Mouse (Mus musculus): ENCODE data around the gene Dnph1. TPM values are rescaled to one million over a fixed set of nuclear protein-coding genes. Genes with fewer than 3 reads are reported as not detected.

Gene Dnph1
- polyA plus RNA-seq (2015; fragmentation: Nextera tagmentation; extraction: Ambion mirVana) = 51.2 and 59.0 TPM in 2 replicates

DNA sequence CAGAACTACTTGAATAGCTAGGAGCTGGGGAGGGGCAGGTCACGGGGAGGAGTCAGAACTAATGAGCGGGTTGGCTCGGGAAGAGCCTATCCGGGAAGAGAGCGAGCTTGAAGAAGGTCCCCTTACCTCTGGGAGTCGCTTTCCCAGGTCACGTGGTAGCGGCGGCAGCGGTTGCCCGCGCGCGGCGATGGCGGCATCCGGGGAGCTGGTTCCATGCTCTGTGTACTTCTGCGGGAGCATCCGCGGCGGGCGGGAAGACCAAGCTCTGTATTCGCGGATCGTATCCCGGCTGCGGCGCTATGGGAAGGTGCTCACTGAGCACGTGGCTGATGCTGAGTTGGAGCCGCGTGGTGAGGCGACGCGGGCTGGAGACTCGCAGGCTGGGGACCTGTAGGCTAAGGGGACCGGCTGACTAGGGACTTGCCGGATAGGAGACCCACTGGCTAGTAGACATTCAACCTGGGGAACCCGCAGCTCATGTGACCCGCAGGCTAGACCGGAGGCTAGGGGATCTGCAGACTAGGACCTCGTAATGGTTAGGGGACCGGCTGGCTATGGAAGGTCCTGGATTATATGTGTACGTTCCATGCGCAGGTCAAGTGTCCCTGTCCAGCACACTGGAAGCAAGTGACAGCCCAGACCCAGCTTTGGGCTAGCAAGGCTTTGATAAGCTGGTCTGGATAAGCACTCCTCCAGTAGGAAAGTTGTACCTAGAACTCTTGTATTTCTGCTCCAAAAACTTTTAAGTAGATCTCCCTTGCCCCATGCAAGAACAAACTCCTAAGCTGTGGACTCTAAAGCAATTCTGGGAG lies at the start of gene Dnph1:
Gene Dnph1 (plus strand): TSS at position 89 of the 812 bp plus-strand sequence.
- Histone ChIP-seq H3K9ac (peak within 1 kb of the TSS; percentile 76), H3K36me3 (ENCODE audit: poor library complexity, severe bottlenecking) (peaks cover 21% of the 10 kb centered on the region), H3K4me2 (peak within 1 kb of the TSS; percentile 89), H3K9me3 (replicated peaks) (no peaks in the 10 kb centered on the region), H3K4me1 (peaks cover 15% of the 10 kb centered on the region), H3K27me3 (peaks cover 7% of the 10 kb centered on the region), H3K27ac (no peak within 1 kb of the TSS), H3K4me3 (peak within 1 kb of the TSS; percentile 63)
- WGBS = under 1% methylated on average over 44 of the region's 44 CpGs
- peak; percentile 98 for ATAC-seq

DNA sequence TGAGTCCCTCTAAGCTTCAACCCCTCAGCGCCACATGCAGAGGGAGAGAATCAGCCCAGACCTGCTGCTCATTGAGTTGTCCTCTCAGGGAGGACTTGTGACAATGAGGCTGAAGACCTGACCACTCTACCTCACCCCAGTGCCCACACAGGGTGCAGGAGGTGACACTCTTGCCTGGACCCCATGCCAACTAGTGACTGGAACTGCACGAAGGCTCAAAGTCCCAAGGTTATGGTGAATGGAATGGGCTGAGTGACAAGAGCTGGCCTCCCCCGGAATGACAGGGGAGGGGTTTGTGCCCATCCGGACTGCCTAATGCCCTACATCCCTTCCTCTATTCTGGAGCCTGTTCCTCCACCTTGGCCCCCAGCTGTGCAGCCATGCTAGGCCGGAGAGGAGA lies 43.8 kb upstream of the Dnph1 start:
- WGBS = 35% methylated on average over 5 of the region's 5 CpGs
- no peak for ATAC-seq
- Histone ChIP-seq H3K9me3 (replicated peaks) (no peaks in the 10 kb centered on the region), H3K27ac (no peak overlapping the region; the same call in 1 of the 2 replicates), H3K4me2 (no peak overlapping the region), H3K36me3 (ENCODE audit: poor library complexity, severe bottlenecking) (peaks cover 7% of the 10 kb centered on the region; the same call in 1 of the 2 replicates), H3K4me3 (no peak overlapping the region), H3K9ac (no peak overlapping the region), H3K27me3 (peaks cover 30% of the 10 kb centered on the region), H3K4me1 (peaks cover 35% of the 10 kb centered on the region)

DNA sequence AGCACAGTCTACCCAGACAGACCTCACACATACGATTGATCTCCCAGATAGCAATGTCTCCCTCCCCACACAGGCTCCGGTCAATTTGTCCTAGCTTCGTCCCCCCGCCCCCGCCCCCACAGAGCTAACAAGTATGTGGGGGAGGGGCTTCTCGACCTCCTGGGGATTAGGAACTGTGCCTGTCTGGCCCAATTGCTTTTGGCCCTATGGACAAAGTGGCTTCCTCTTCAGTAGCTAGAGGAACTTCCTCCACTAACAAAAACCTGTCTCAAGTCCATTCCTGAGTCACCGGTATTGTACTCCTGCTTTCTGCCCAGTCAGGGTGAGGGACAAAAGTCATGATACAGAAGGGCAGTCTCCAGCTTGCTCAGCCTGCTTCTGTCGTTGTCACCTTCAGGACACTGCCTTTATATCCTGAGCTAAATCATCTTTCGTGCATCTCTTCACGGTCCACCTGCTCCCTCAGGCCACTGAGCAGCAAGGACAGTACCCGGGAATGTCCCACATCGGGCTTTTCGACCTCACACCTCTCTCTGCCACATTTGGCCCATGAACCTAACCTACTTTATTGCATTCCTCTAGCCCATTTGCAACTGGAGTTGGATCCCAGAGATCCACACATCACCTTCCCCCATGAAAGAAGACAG lies 43.1 kb upstream of the Dnph1 start:
- Histone ChIP-seq H3K4me2 (peak overlapping the region; percentile 72; the same call in 1 of the 2 replicates), H3K27me3 (peaks cover 34% of the 10 kb centered on the region), H3K4me1 (peaks cover 35% of the 10 kb centered on the region), H3K36me3 (ENCODE audit: poor library complexity, severe bottlenecking) (peaks cover 8% of the 10 kb centered on the region), H3K4me3 (0 out of 2 replicates have a peak overlapping the region, but pooled peaks have one; percentile 35), H3K9ac (0 out of 2 replicates have a peak overlapping the region, but pooled peaks have one; percentile 58), H3K27ac (no peak overlapping the region), H3K9me3 (replicated peaks) (no peaks in the 10 kb centered on the region)
- 7% methylated on average over 13 of the region's 13 CpGs for WGBS
- no peak for ATAC-seq

DNA sequence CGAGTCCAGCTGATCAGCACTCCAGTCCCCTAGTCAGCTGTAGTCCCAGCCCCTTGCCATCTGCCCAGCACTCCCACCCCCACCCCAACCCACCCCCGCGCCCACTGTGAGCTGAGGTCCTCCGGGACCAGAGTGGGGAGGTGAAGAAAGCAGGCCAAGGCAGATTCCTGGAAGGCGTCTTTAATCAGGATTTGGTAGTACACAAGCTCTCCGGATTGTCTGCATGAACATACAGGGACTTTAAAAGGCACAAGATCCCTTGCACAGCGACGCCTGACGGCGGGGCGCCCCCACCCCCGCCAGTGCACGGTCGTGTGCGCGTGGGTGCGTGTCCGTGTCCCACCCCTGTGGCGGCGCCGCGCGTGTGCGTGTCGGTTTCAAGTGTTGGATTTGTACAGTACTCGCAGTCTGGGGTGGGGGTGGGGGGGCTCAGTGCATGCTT lies 42.5 kb upstream of the Dnph1 start:
- Histone ChIP-seq H3K4me2 (peak overlapping the region; percentile 72), H3K27me3 (peaks cover 34% of the 10 kb centered on the region), H3K9ac (peak overlapping the region; percentile 58), H3K4me3 (peak overlapping the region; percentile 35), H3K27ac (no peak overlapping the region), H3K9me3 (replicated peaks) (no peaks in the 10 kb centered on the region), H3K4me1 (peaks cover 35% of the 10 kb centered on the region), H3K36me3 (ENCODE audit: poor library complexity, severe bottlenecking) (peaks cover 14% of the 10 kb centered on the region)
- 2% methylated on average over 26 of the region's 26 CpGs for WGBS
- peak; percentile 20 for ATAC-seq

DNA sequence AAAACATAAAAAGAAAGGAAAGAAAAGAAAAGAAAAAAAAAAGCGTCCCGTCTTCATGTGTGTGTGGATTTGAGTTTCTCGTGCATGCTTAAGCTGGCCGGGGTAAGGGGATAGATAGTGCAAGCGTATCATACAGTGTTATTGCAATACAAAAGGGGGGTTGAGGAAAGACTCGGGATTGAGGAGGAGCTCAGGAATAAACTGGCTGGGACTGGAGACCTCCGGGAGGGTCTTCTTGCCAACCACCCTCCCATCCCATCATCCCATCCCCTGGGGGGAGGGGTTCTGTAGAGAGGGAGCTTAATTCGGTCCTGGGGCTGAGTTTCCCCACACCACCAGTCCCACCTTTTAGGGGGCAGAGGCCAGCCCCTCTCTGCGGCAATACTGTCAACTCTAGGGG lies 42.0 kb upstream of the Dnph1 start:
- Histone ChIP-seq H3K27me3 (peaks cover 34% of the 10 kb centered on the region), H3K4me3 (peak overlapping the region; percentile 35)
- WGBS = under 1% methylated on average over 9 of the region's 9 CpGs

DNA sequence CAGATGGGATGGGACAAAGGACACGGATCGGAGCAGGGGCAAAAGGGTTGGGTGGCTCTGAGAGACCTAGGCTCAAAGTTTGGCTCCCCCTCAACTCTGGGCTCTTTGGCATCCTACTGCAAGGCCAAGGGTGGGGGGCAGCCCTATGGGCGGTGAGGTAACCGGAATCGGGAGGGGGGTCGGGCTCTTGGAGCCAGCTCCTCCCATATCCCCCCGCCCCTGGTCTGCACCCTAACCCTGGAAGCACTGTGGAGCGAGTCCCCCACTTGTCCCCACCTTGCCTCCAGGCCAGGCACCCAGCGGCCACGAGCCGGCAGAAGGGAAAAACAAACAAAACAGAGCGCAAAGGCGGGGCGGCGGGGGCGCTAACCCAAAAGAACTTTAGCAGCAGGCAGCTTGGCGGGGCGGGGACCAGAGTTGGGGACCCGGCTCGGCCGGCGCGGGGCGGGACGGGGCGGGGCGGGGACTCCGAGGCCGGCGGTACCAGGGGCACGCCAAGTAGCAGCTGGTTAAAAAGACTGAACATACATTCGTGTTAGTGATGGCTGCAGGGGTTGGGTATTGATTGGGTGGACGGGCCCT lies 41.3 kb upstream of the Dnph1 start:
- peaks cover 36% of the 10 kb centered on the region for H3K4me1 ChIP-seq
- peak overlapping the region; percentile 35 for H3K4me3 ChIP-seq
- WGBS = 2% methylated on average over 32 of the region's 33 CpGs
- H3K9me3 ChIP-seq (replicated peaks) = no peaks in the 10 kb centered on the region
- H3K9ac ChIP-seq = peak overlapping the region; percentile 58
- peaks cover 40% of the 10 kb centered on the region for H3K27me3 ChIP-seq
- H3K36me3 ChIP-seq (ENCODE audit: poor library complexity, severe bottlenecking) = peaks cover 24% of the 10 kb centered on the region
- ATAC-seq = peak; percentile 61
- H3K27ac ChIP-seq = no peak overlapping the region
- peak overlapping the region; percentile 72 for H3K4me2 ChIP-seq

More for the DNA sequence above, 42.0 kb upstream of the Dnph1 start:
- peaks cover 17% of the 10 kb centered on the region for H3K36me3 ChIP-seq (ENCODE audit: poor library complexity, severe bottlenecking)
- no peaks in the 10 kb centered on the region for H3K9me3 ChIP-seq (replicated peaks)
- peak overlapping the region; percentile 58 for H3K9ac ChIP-seq
- H3K27ac ChIP-seq = no peak overlapping the region; the same call in 1 of the 2 replicates
- peaks cover 35% of the 10 kb centered on the region for H3K4me1 ChIP-seq
- peak overlapping the region; percentile 72 for H3K4me2 ChIP-seq
- ATAC-seq = peak; percentile 8; the same call in 1 of the 2 replicates

DNA sequence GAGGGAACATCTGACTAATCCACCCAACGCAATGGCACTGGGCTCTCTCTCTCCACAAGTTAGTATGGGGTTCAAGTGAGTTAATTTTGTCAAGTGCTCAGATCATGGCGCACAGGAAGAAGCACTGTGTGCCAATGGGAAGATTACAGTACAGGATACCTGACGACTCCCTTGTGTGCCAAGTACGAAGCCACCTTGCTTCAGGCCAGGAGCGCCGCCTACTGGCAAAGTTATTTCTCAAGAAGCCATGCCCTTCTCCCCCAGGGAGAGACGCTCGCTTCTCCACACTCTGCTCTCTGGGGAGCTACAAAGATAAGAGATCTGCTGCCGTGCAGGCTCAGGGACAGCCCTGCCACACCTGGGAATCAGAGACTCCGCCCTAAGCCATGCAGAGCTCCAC lies 38.7 kb upstream of the Dnph1 start:
- Histone ChIP-seq H3K27me3 (peaks cover 57% of the 10 kb centered on the region), H3K4me1 (peaks cover 50% of the 10 kb centered on the region), H3K27ac (no peak overlapping the region), H3K4me2 (no peak overlapping the region), H3K4me3 (no peak overlapping the region), H3K36me3 (ENCODE audit: poor library complexity, severe bottlenecking) (peaks cover 34% of the 10 kb centered on the region), H3K9ac (no peak overlapping the region), H3K9me3 (replicated peaks) (no peaks in the 10 kb centered on the region)
- ATAC-seq = no peak
- WGBS = 24% methylated on average over 10 of the region's 10 CpGs

DNA sequence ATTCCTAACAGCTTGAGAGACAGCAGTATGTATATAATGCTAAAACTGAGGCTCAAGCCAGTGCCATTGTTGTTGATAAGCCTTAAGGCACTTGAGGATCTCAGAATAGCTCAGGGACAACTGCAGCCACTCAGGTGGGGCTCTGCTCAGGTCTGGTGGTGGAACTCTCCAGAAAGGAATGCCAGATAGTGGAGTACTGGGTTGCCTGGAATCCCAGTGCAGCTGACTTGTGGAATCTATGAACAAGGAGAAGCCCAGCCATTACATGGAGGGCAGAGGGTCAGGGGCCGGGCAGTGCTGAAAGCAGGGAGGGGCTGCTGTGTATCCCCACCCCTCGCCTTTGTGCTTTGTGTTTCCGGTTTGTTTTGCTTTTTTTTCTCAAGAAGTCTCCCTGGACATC lies 38.1 kb upstream of the Dnph1 start:
- 57% methylated on average over 3 of the region's 3 CpGs for WGBS
- Histone ChIP-seq H3K9me3 (replicated peaks) (no peaks in the 10 kb centered on the region), H3K4me2 (no peak overlapping the region), H3K4me1 (peaks cover 47% of the 10 kb centered on the region), H3K27me3 (peaks cover 54% of the 10 kb centered on the region), H3K27ac (no peak overlapping the region), H3K36me3 (ENCODE audit: poor library complexity, severe bottlenecking) (peaks cover 37% of the 10 kb centered on the region), H3K9ac (no peak overlapping the region), H3K4me3 (no peak overlapping the region)
- no peak for ATAC-seq

DNA sequence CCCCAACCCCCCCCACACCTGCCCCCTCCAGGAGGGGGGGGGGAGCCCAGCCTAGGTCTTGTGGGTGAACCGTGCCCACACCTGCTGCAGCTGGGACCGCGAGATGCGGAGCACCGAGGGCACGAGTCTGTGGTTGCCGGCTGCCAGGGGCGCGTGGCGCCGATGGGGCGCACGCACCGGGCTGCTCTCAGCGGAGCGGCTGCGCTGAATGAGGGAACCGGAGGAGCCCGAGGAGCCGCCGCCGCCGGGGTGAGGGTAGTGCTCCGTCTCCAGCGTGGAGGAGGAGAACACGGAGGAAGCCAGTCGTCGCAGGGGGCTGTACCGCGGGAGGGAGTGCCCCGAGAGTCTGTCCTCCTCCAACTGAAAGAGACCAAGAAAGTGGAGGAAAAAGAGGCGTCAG lies 35.8 kb upstream of the Dnph1 start:
- H3K4me2 ChIP-seq = peak overlapping the region; percentile 24
- WGBS = 10% methylated on average over 32 of the region's 32 CpGs
- H3K27ac ChIP-seq = no peak overlapping the region
- H3K4me3 ChIP-seq = no peak overlapping the region
- peaks cover 31% of the 10 kb centered on the region for H3K4me1 ChIP-seq
- no peak for ATAC-seq
- H3K36me3 ChIP-seq (ENCODE audit: poor library complexity, severe bottlenecking) = peaks cover 46% of the 10 kb centered on the region
- no peak overlapping the region for H3K9ac ChIP-seq
- no peaks in the 10 kb centered on the region for H3K9me3 ChIP-seq (replicated peaks)
- H3K27me3 ChIP-seq = peaks cover 44% of the 10 kb centered on the region

DNA sequence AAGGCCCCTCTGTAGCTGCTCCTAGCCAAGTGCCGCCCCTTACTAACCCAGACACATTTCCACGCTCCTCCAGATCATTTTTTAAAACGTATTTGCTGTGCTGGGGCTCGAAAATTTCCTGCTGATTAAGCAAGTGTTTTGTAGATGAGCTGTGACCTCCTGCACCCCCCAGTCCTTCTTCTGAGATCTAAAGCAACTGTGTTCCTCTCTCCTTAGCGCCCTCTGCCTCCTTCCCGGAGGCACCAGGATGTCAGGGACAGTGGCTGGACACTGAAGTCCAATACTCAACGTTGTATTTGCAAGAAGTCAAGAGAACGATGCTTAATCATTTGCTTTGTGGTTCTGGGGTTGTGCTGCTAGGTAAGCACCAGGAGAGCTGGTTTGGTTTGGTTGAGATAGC lies 35.2 kb upstream of the Dnph1 start:
- Histone ChIP-seq H3K4me3 (no peak overlapping the region), H3K4me1 (peaks cover 24% of the 10 kb centered on the region; the same call in 1 of the 2 replicates), H3K27ac (no peak overlapping the region), H3K9ac (no peak overlapping the region), H3K9me3 (replicated peaks) (no peaks in the 10 kb centered on the region), H3K27me3 (peaks cover 37% of the 10 kb centered on the region), H3K4me2 (no peak overlapping the region; the same call in 1 of the 2 replicates), H3K36me3 (ENCODE audit: poor library complexity, severe bottlenecking) (peaks cover 53% of the 10 kb centered on the region)
- no peak for ATAC-seq
- 21% methylated on average over 8 of the region's 8 CpGs for WGBS

DNA sequence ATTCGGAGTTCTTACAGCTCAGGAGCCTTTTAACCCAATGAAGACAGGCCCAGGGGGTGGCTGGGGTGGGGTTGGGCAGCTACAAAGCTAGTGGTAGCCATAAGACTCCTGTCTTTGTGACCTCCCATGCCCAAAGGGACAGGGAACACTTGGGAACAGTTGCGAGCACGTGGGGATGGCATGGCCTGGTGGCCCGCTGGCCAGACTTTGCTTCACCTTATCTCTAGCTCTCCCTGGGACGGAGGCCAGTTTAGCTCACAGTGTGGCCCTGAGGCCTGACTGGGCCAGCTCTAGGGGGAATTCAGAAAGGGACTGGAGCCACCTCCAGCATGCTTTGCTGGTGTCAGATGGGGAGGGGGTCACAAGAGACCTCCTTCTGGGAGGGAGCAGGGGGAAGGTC lies 34.3 kb upstream of the Dnph1 start:
- peaks cover 24% of the 10 kb centered on the region; the same call in 1 of the 2 replicates for H3K4me1 ChIP-seq
- no peak for ATAC-seq
- peaks cover 61% of the 10 kb centered on the region for H3K36me3 ChIP-seq (ENCODE audit: poor library complexity, severe bottlenecking)
- H3K4me2 ChIP-seq = no peak overlapping the region
- H3K9me3 ChIP-seq (replicated peaks) = no peaks in the 10 kb centered on the region
- WGBS = 88% methylated on average over 5 of the region's 5 CpGs
- H3K4me3 ChIP-seq = no peak overlapping the region
- H3K27me3 ChIP-seq = peaks cover 32% of the 10 kb centered on the region
- H3K9ac ChIP-seq = no peak overlapping the region
- no peak overlapping the region for H3K27ac ChIP-seq

DNA sequence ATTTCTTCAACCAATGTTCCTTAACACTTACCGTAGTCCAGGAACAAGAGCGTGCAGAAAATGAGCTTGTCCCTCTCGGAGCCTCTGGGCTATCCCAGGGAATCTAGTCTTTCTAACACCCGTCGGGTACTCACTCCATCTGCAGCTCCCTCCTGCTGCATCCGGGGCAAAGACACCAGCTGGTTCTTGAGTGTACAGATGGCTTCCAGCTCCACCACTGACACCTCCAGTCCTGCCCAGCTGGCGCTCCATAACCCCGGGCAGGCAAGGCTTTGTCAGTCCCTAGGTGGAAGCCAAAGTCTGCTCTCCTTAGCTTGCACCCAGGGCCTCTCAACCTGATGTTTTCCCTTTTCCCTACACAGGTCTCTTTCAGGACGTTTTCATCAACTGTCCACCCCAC lies 28.7 kb upstream of the Dnph1 start:
- Histone ChIP-seq H3K9ac (no peak overlapping the region), H3K4me3 (no peak overlapping the region), H3K9me3 (replicated peaks) (no peaks in the 10 kb centered on the region), H3K4me1 (0 out of 2 replicates have a peak, but pooled peaks cover 19% of the 10 kb centered on the region), H3K4me2 (no peak overlapping the region), H3K27ac (peak overlapping the region; percentile 59), H3K27me3 (no peaks in the 10 kb centered on the region), H3K36me3 (ENCODE audit: poor library complexity, severe bottlenecking) (peaks cover 82% of the 10 kb centered on the region)
- peak; percentile 63; the same call in 1 of the 2 replicates for ATAC-seq
- 67% methylated on average over 9 of the region's 9 CpGs for WGBS

Data from forebrain, embryonic 13.5 days (tissue).